Mouse (Mus musculus): ENCODE results near the gene Zfp503.

- TF ChIP-seq CTCF (IDR thresholded peaks at IDR 0.05; ENCODE audit: insufficient read depth, low read depth, low read length) = no peak
- no peak for TF ChIP-seq POLR2A (IDR thresholded peaks at IDR 0.05; ENCODE audit: insufficient read depth, low read depth, low read length)
Measured at GRCm38 (mm10) chr14:21944946-21945345, 44.5 kb downstream of the Zfp503 start.

All from olfactory bulb, adult 2 months (tissue).